Mouse (Mus musculus) embryonic fibroblast, embryonic 13.5 days (primary cell): Measurements from ENCODE around the gene Crb1. TPM values are rescaled to one million over a fixed set of nuclear protein-coding genes. Genes with fewer than 3 reads are reported as not detected.

ENCODE experiments used
- H3K27ac ChIP-seq: 2 replicates; pipeline ENCODE4 v1.5.1; 2012; ENCODE audit warnings: low read length, control low read depth, inconsistent platforms; ENCODE audit not compliant: insufficient read depth
- H3K4me1 ChIP-seq: 2 replicates; pipeline ENCODE4 v1.6.1; 2011; ENCODE audit warnings: low read length; ENCODE audit not compliant: control insufficient read depth, insufficient read depth
- H3K4me3 ChIP-seq: 2 replicates; pipeline ENCODE4 v1.5.1; 2011; ENCODE audit warnings: mild to moderate bottlenecking, control low read depth, low read length; ENCODE audit not compliant: insufficient read depth
- CTCF ChIP-seq: IDR thresholded peaks from 2 replicates; pipeline ENCODE4 v1.5.1; 2011; ENCODE audit warnings: mild to moderate bottlenecking, control low read depth, low read length, moderate library complexity, borderline replicate concordance; ENCODE audit not compliant: insufficient read depth
- POLR2A ChIP-seq: IDR thresholded peaks from 2 replicates; pipeline ENCODE4 v1.6.1; 2011; ENCODE audit warnings: low read depth, mild to moderate bottlenecking, control low read depth, low read length, moderate library complexity
- polyA plus RNA-seq: library from polyadenylated mRNA; stranded (reverse); fragments of >200 nt; gene quantifications from 2 replicates; pipeline ENCODE4 v1.2.4, GENCODE M21; 2011; ENCODE audit warnings: low read depth; ENCODE audit not compliant: missing spikeins, insufficient read length

Gene Crb1
- polyA plus RNA-seq, 1 experiment: not detected

GRCm38 (mm10) chr1:139291593-139291992, 85.3 kb downstream of the Crb1 start:
- Histone ChIP-seq H3K27ac (no peak overlapping the region), H3K4me3 (no peak overlapping the region), H3K4me1 (no peaks in the 10 kb centered on the region)
- TF ChIP-seq POLR2A (no peak), CTCF (no peak)

- Histone ChIP-seq H3K4me3 (no peak overlapping the region), H3K27ac (no peak overlapping the region), H3K4me1 (no peaks in the 10 kb centered on the region)
- TF ChIP-seq CTCF: no peak
- TF ChIP-seq POLR2A: no peak
Observed at GRCm38 (mm10) chr1:139276619-139277320, 100.1 kb downstream of the Crb1 start.

- Histone ChIP-seq H3K27ac (no peak overlapping the region), H3K4me1 (no peaks in the 10 kb centered on the region), H3K4me3 (no peak overlapping the region)
- TF ChIP-seq POLR2A: no peak
Observed at GRCm38 (mm10) chr1:139267844-139268243, 109.1 kb downstream of the Crb1 start.

GRCm38 (mm10) chr1:139264245-139264644, 112.7 kb downstream of the Crb1 start:
- TF ChIP-seq CTCF (no peak), POLR2A (no peak)
- H3K27ac ChIP-seq: no peak overlapping the region
- H3K4me1 ChIP-seq: no peaks in the 10 kb centered on the region
- no peak overlapping the region for H3K4me3 ChIP-seq

GRCm38 (mm10) chr1:139263158-139263557, 113.7 kb downstream of the Crb1 start:
- no peak for TF ChIP-seq CTCF
- TF ChIP-seq POLR2A: no peak
- no peak overlapping the region for H3K27ac ChIP-seq
- H3K4me1 ChIP-seq: no peaks in the 10 kb centered on the region
- no peak overlapping the region for H3K4me3 ChIP-seq

GRCm38 (mm10) chr1:139255581-139255980, 121.3 kb downstream of the Crb1 start:
- Histone ChIP-seq H3K4me3 (no peak overlapping the region), H3K4me1 (no peaks in the 10 kb centered on the region), H3K27ac (no peak overlapping the region)
- TF ChIP-seq POLR2A: no peak
- no peak for TF ChIP-seq CTCF

- Histone ChIP-seq H3K4me1 (no peaks in the 10 kb centered on the region), H3K27ac (no peak overlapping the region), H3K4me3 (no peak overlapping the region)
- TF ChIP-seq CTCF (no peak), POLR2A (no peak)
Observed at GRCm38 (mm10) chr1:139252041-139252440, 124.9 kb downstream of the Crb1 start.

- Histone ChIP-seq H3K4me3 (no peak overlapping the region), H3K27ac (no peak overlapping the region), H3K4me1 (no peaks in the 10 kb centered on the region)
- TF ChIP-seq POLR2A (no peak), CTCF (no peak)
Observed at GRCm38 (mm10) chr1:139249159-139249558, 127.7 kb downstream of the Crb1 start.

GRCm38 (mm10) chr1:139246723-139247380, 130.0 kb downstream of the Crb1 start:
- no peak overlapping the region for H3K4me3 ChIP-seq
- TF ChIP-seq CTCF: no peak
- TF ChIP-seq POLR2A: no peak
- no peak overlapping the region for H3K27ac ChIP-seq
- H3K4me1 ChIP-seq: no peaks in the 10 kb centered on the region

- TF ChIP-seq CTCF (no peak), POLR2A (no peak)
- Histone ChIP-seq H3K4me1 (no peaks in the 10 kb centered on the region), H3K4me3 (no peak overlapping the region), H3K27ac (no peak overlapping the region)
Observed at GRCm38 (mm10) chr1:139236794-139237193, 140.1 kb downstream of the Crb1 start.
